Mouse (Mus musculus) Patski (cell line): Measurements from ENCODE around the gene Tbc1d4. TPM values are rescaled to one million over a fixed set of nuclear protein-coding genes. Genes with fewer than 3 reads are reported as not detected.

Experiments
- ATAC-seq: fragments of 100-300 bp; one replicate; pipeline ENCODE4 v1.8.0; 2021
- CTCF ChIA-PET: fragments of 350-600 bp; sonication (Branson Sonifier 250); formaldehyde crosslinking; loops from one replicate; lab custom pipeline; 2022; ENCODE audit warnings: inconsistent platforms; lab: Charles Lee
- POLR2A ChIA-PET: fragments of 350-600 bp; sonication (Branson Sonifier 250); formaldehyde crosslinking; loops from one replicate; lab custom pipeline; 2022; ENCODE audit warnings: antibody characterized with exemption, inconsistent platforms; lab: Charles Lee
- DNase-seq: peaks from one replicate; pipeline ENCODE4 v3.0.0-alpha.2; 2011; ENCODE audit warnings: low read depth, low spot score
- H3K27me3 ChIP-seq: fragments of 371-371 bp; one replicate; pipeline ENCODE4 v1.5.1; 2021
- CTCF ChIP-seq: fragments of 100-300 bp; IDR thresholded peaks from one replicate; pipeline ENCODE4 v1.5.1; 2021
- in situ Hi-C: fragments of 300-500 bp; cut with MboI; formaldehyde crosslinking; loops from 3 replicates; pipeline ENCODE4 v1.11.1; 2018; ENCODE audit warnings: low pct_unique_long_range_greater_than_20kb, mixed read lengths
- polyA plus RNA-seq: library from polyadenylated mRNA; unstranded; gene quantifications from one replicate; pipeline ENCODE4 v1.2.3, GENCODE M21; 2021

Tbc1d4 gene
- polyA plus RNA-seq, 1 experiment from 2014 or later, result 11.8 TPM

DNA sequence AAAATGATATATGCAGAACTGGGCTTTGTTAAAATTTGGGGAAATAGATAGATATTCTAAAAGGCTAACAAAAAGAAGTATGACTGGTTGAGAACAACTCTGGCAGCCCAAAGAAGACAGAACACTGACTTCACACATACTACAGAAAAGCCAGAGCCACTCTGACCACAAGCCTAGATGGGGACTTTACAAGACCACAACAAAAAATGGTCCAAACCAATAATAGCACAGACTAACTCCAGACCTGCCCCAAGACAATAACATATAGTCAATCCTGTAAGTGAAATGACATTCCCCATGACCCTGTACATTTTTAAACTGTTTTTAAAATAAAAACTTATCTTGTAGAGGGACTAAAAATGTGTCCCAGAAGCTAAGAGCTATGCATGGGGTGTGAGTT lies 103.2 kb downstream of the Tbc1d4 start:
- DNase-seq, result no peak
- in situ Hi-C loops, result no loop called here
- ATAC-seq, result no peak
- ChIA-PET POLR2A (no interaction called here), CTCF (no interaction called here)
- H3K27me3 ChIP-seq, result no peaks in the 10 kb centered on the region
- no peak for TF ChIP-seq CTCF

DNA sequence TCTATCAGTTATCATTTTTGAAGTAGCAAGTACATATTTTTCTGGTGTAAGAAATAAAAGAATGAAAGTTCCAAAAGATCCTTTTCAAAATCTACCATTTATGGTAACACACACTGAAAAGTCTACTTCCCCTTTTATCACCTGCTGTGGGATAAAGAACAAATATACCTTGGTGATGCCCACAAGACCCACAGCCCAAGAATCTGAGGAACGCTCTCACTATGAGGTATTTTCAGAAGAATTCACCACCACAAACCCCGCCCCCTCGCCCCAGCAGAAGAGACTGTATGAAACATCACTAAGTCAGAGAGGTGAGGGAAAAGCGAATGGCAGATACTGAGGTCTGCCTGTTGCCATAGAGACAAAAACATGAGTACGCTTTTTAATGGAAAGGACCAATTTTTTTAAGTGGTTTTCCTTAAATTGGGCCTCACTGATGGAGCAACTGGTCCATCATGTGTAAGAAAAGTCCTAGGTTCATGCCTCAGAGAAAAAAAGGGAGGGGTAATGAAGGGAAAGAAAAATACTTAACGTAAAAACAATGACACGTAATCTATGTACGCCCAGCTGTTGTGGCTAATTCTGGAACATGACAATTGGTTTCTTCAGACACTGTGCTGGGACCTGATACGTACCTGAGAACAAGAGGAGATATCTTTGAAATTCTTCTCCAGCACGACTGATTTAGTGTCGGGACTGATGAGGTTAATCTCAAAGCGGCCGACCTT lies 104.4 kb downstream of the Tbc1d4 start:
- no peak for DNase-seq
- H3K27me3 ChIP-seq, result no peaks in the 10 kb centered on the region
- TF ChIP-seq CTCF, result no peak
- ChIA-PET POLR2A (interaction anchor here (0.6 kb wide), 1 partner anchor 29 kb away, joined by 3 read pairs; no protein-coding TSS in a partner anchor), CTCF (interaction anchor here (1.8 kb wide), 1 partner anchor 10 kb away, joined by 6 read pairs; no protein-coding TSS in a partner anchor)
- no peak for ATAC-seq
- in situ Hi-C loops, result no loop called here

DNA sequence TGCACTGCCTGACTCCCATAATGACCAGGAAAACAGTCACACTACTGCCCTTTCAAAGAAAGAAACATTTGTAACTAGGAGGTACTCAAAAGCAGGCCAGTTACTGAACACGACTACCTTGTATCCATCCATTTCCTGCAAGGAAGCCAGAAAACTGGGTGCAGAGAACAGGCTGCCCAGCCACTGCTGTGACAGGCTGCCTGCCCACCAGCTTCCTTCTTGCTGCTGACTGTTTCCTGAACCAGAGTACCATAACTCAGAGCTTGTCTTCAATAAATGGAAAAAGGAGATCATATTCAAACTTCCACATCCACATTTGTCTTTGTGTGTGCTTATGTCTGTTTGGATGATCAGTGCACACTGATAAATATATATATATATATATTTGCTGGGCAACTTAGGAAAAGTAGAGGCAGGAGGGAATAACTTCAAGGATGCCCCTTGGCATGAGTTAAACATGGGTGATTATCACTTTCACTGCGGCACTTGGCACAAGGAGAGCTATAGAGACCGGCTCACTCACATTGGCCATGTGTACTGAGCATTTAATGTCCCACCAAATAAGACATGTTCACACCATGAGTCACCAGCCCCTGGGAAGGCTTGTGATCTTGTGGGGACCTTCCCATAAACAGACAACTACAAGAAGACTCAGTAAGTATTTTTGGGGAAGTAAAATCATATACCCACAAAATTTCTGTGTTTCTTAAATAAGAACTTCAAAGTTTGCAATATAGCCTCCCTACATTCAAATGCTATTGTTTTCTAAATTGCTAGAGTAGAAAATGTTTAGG lies 105.6 kb downstream of the Tbc1d4 start:
- ChIA-PET POLR2A (no interaction called here), CTCF (interaction anchor here (1.8 kb wide), 1 partner anchor 9 kb away, joined by 6 read pairs; no protein-coding TSS in a partner anchor)
- no peaks in the 10 kb centered on the region for H3K27me3 ChIP-seq
- TF ChIP-seq CTCF, result no peak
- DNase-seq (no peak), ATAC-seq (no peak)
- in situ Hi-C loops, result no loop called here

DNA sequence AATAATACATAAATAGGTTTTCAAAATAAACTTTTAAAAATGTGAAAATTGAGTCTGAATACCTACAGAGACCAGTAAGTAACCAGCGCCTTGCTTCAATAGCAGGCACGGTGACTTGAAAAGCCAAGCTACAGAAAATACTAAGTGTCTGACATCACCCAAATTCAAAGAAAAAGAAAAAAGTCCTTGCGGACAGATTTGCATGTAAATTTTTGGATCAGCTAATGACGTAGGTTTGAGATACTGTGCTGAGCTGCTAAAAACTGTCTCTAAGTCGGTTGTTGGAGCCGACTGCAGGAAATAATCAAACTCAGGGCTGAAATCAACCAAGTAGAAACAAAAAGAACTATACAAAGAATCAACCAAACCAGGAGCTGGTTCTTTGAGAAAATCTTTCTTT lies 107.1 kb downstream of the Tbc1d4 start:
- ChIA-PET POLR2A (no interaction called here), CTCF (no interaction called here)
- in situ Hi-C loops, result no loop called here
- no peak for TF ChIP-seq CTCF
- DNase-seq, result no peak
- H3K27me3 ChIP-seq, result no peaks in the 10 kb centered on the region
- no peak for ATAC-seq

DNA sequence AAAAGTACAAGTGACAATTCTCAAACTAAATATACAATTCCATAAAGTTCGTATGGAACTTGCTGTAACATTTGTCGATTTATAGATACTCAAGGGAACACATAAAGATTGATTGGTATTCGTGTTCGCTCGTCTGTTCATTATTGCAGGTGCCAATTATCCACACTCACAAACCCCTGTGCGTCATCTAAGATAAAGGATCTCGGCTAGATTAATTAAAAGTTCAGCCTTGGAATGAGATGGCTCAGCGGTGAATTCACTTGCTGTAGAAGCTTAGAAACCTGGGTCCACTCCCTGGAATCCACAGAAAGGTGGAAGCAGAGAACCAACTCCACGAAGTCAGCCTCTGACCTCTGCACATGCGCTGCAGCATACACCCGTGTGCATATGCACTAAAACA lies 107.5 kb downstream of the Tbc1d4 start:
- POLR2A ChIA-PET, result no interaction called here
- TF ChIP-seq CTCF, result no peak
- ATAC-seq (no peak), DNase-seq (no peak)
- CTCF ChIA-PET, result no interaction called here
- in situ Hi-C loops, result no loop called here
- no peaks in the 10 kb centered on the region for H3K27me3 ChIP-seq

DNA sequence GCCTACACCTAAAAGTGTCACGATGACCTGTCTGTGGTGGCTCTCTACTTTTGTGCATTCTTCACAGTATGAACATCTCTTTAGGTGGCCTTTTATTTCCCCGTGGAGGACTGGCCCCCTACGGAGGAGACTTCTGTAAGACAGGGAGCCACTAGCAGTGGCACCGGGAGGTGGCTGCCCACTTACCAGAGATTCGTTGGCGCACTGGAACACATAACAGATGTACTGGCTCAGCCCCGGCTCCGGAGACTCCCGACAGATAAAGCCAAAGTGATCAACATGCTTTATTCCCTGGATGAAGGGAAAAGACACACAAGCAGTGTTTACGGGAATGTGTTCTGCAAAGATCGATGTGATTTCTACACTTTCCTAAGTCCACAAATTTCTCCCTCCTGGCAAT lies 108.2 kb downstream of the Tbc1d4 start:
- in situ Hi-C loops, result no loop called here
- ChIA-PET CTCF (no interaction called here), POLR2A (no interaction called here)
- H3K27me3 ChIP-seq, result no peaks in the 10 kb centered on the region
- ATAC-seq (no peak), DNase-seq (no peak)
- TF ChIP-seq CTCF, result no peak

DNA sequence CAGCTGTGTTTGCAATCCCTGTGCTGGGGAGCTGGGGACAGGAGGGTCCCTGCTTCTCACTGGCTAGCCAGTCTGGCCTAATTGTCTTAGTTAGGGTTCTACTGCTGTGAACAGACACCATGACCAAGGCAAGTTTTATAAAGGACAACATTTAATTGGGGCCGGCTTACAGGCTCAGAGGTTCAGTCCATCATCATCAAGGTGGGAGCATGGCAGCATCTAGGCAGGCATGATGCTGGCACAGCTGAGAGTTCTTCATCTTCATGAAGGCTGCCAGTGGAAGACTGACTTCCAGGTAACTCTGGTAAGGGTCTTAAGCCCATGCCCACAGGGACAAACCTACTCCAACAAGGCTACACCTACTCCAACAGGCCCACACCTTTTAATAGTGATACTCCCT lies 109.2 kb downstream of the Tbc1d4 start:
- CTCF ChIA-PET, result no interaction called here
- TF ChIP-seq CTCF, result no peak
- in situ Hi-C loops, result no loop called here
- POLR2A ChIA-PET, result no interaction called here
- H3K27me3 ChIP-seq, result no peaks in the 10 kb centered on the region
- ATAC-seq (no peak), DNase-seq (no peak)

DNA sequence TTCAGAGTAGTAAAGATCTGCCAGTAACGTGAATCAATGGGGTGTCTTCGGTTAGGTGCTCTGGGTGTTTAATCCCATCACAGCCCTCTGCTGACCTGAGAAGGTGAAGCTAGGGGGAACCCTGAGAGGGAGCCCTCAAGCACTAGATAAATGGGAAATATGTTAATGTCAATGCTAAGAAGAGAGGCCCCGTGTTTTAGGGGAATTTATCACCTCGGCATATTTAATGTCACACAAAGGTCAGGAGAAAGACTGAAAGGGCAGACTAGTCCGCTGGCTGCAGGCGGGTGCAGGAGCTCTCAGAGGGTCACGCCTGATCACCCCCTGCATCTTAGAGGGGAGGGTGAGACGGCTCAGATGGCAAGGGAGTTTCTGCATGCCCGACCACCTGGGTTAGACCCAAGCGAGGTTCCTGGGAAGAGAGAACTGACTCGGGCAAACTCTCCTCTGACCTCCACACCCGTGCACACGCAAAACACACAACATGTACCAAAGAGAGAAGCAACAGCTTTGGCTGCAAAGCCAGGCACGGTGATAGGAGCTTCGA lies 120.7 kb downstream of the Tbc1d4 start:
- in situ Hi-C loops, result no loop called here
- no peaks in the 10 kb centered on the region for H3K27me3 ChIP-seq
- ATAC-seq (no peak), DNase-seq (no peak)
- CTCF ChIA-PET, result no interaction called here
- POLR2A ChIA-PET, result no interaction called here
- TF ChIP-seq CTCF, result no peak

DNA sequence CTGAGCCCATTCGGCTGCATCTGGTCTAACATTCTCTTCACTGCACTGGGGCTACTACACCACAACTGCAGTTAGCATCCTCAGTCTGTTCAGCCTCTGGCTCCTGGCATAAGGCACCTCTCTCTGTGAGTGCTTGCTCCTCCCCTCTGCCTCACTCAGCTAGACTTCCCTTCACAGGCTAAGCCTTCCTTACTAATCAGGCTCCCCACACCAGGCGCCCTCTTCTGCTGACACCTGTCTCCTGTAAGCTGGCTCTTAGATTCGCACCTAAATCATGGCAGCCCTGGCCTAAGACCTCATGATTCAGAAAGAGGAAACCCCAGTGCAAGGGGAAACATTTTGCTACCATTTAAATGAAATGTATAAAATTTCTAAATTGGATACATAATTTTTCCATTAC lies 122.4 kb downstream of the Tbc1d4 start:
- POLR2A ChIA-PET, result no interaction called here
- in situ Hi-C loops, result no loop called here
- TF ChIP-seq CTCF, result no peak
- ATAC-seq (no peak), DNase-seq (no peak)
- CTCF ChIA-PET, result no interaction called here
- no peaks in the 10 kb centered on the region for H3K27me3 ChIP-seq

DNA sequence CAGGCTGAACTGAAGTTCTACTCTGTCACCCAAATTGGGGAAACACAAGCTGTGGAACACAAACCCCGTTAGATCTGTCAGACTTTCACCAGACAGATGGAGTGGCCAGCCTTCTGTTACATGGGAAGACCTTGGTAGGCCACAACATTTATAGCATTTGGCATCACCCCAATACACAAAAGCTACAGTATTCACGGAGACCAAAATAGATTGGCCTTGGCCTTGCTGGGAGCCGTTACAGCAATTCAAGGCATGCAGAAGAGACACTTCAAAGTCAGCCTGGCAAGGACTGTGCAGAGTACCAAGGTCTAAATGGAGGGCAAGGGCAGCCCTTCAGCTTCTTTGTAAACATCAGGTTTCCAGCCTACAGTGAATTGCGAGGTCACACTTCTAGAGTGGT lies 125.8 kb downstream of the Tbc1d4 start:
- ChIA-PET POLR2A (no interaction called here), CTCF (interaction anchor here (1.2 to 2.7 kb wide), 3 partner anchors 11 to 22 kb away, joined by 5 to 11 read pairs (median 7); no protein-coding TSS in a partner anchor)
- DNase-seq, result no peak
- ATAC-seq, result no peak
- in situ Hi-C loops, result no loop called here
- H3K27me3 ChIP-seq, result no peaks in the 10 kb centered on the region
- no peak for TF ChIP-seq CTCF

DNA sequence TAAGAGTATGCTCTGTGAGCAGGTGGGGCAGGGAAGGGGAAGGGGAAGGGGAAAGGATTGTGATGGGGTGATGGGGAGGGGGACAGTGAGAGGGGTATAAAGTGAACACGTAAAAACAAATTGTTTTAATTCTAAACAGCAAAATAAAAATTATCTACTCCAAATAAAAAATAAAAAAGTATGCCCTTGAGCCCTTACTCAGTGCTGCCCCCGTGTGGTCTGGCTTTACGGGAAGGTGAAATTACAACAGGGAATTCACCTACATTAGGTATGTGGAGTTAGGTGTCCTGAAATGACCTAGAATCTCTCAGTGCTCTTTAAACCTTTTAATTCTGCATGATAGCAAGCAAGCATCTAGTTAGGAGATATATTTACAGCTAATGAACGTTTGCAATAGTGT lies 126.7 kb downstream of the Tbc1d4 start:
- CTCF ChIA-PET, result interaction anchor here (1.0 to 2.7 kb wide), 4 partner anchors 10 to 65 kb away, joined by 3 to 11 read pairs (median 6); no protein-coding TSS in a partner anchor
- in situ Hi-C loops, result no loop called here
- no peaks in the 10 kb centered on the region for H3K27me3 ChIP-seq
- POLR2A ChIA-PET, result interaction anchor here (0.9 kb wide), 1 partner anchor 157 kb away, joined by 3 read pairs; no protein-coding TSS in a partner anchor
- no peak for ATAC-seq
- DNase-seq, result no peak
- TF ChIP-seq CTCF, result peak; percentile 72
